In genomic region chr5:49344606-49345005, GRCm38 (mm10) we compare ENCODE assay signal across 15 mouse cellular contexts.
"Had no signal": no experiment of that assay in that cellular context is flagged by ENCODE, and none has a peak within 500 bp of the region (broad histone marks: within the 10 kb centered on the region; RNA-seq: fewer than 3 reads in every experiment).

No protein-coding gene starts in this region.

- H3K27ac ChIP-seq: neural tube, embryonic 13.5 days; neural tube, embryonic 15.5 days; stomach, embryonic 15.5 days; stomach, postnatal 0 days had no signal

- H3K36me3 ChIP-seq: neural tube, embryonic 13.5 days; neural tube, embryonic 15.5 days; stomach, embryonic 15.5 days had no signal

- H3K9ac ChIP-seq: neural tube, embryonic 13.5 days; neural tube, embryonic 15.5 days; stomach, embryonic 15.5 days had no signal

- DNase-seq: retina, postnatal 1 day; right cerebral cortex, adult 18-20 months; right cerebral cortex, postnatal 14 days; right cerebral cortex, postnatal 25 days; right cerebral cortex, postnatal 4 days; spleen, adult 18-20 months; thymus, adult 18-20 months; thymus, adult 2 months; thymus, postnatal 14 days; thymus, postnatal 25 days; thymus, postnatal 4 days had no signal

- H3K4me3 ChIP-seq: neural tube, embryonic 13.5 days; neural tube, embryonic 15.5 days; stomach, embryonic 15.5 days had no signal

- H3K4me1 ChIP-seq: neural tube, embryonic 13.5 days; neural tube, embryonic 15.5 days; stomach, embryonic 15.5 days had no signal

- H3K27me3 ChIP-seq: neural tube, embryonic 13.5 days; neural tube, embryonic 15.5 days; stomach, embryonic 15.5 days had no signal
